Mouse (Mus musculus): ENCODE measurements around the gene Lrrc1.

- TF ChIP-seq CTCF (IDR thresholded peaks at IDR 0.05; ENCODE audit: low read depth) (no peak), EP300 (optimal IDR thresholded peaks at IDR 0.05) (no peak)
These were observed 22.2 kb downstream of the Lrrc1 start for GRCm38 (mm10) chr9:77522476-77522875.

Data from stomach, postnatal 0 days (tissue).